Mouse (Mus musculus): ENCODE results near the gene Snx27. TPM values are rescaled to one million over a fixed set of nuclear protein-coding genes. Genes with fewer than 3 reads are reported as not detected.
A peak's percentile ranks its signal among the peaks of the same experiment; 100 is the strongest.

Gene Snx27
- total and polyA plus RNA-seq, 3 experiments, result 23.1 to 35.3 (median 34.9) TPM

DNA sequence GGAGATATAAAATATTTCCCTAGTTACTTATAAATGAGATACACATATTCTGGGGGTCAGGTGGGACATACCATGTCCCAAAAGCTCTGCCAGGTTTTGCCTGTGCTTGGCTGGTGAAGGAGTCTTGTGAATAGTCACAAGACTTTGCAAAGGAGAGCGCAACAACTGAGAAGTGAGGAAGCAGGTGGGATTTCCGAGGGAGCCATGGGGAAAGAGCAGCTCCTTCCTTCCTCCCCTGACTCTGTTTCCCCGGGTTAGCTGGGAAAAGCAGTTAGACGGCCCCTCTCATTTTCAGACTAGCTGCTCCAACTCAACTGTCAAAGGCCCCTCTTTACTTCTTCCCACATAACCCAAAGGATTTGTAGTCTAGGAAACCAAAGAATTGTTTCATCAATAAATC is 85.4 kb downstream of the Snx27 start:
- Histone ChIP-seq H3K4me1 (ENCODE audit: control insufficient read depth in 1 of 2, insufficient read depth in 2 of 2) (peaks cover 0 to 9% of the 10 kb centered on the region in 2 experiments; a peak in 1 of 4 replicates), H3K9ac (ENCODE audit: insufficient read depth, low read depth) (no peak overlapping the region), H3K9me3 (replicated peaks; ENCODE audit: low read length) (no peaks in the 10 kb centered on the region), H3K27me3 (replicated peaks) (no peaks in the 10 kb centered on the region), H3K4me2 (ENCODE audit: insufficient read depth, low read depth, poor library complexity, severe bottlenecking) (no peak overlapping the region), H3K27ac (ENCODE audit: insufficient read depth, low read depth) (no peak overlapping the region), H3K4me3 (replicated peaks in 1 of 3; ENCODE audit: low read depth in 2 of 3, low read length in 2 of 3, poor library complexity in 1 of 3) (no peak overlapping the region), H3K79me2 (replicated peaks; ENCODE audit: control insufficient read depth, extremely low read depth, insufficient read depth, poor library complexity, severe bottlenecking) (no peaks in the 10 kb centered on the region), H3K36me3 (replicated peaks in 1 of 2; ENCODE audit: control insufficient read depth in 1 of 2, insufficient read depth in 1 of 2, low read length in 1 of 2) (peaks cover 9 to 92% of the 10 kb centered on the region in 2 experiments)
- no peak for DNase-seq (ENCODE audit: extremely low read depth)
- TF ChIP-seq JUND (conservative IDR thresholded peaks at IDR 0.05; ENCODE audit: low read depth, low read length), result no peak
- TF ChIP-seq ELF1 (IDR thresholded peaks at IDR 0.05; ENCODE audit: low read depth, low read length), result no peak
- no peak for TF ChIP-seq IRF4 (IDR thresholded peaks at IDR 0.05; ENCODE audit: low read depth, low read length)
- TF ChIP-seq NELFE (IDR thresholded peaks at IDR 0.05; ENCODE audit: low read depth, low read length), result no peak
- TF ChIP-seq PAX5 (IDR thresholded peaks at IDR 0.05; ENCODE audit: low read length), result no peak
- in situ Hi-C loops (cut with MboI; ENCODE audit: low pct_ligation_motif_present, low pct_unique_long_range_greater_than_20kb, low sequenced_read_pairs) (no loop called here), dilution Hi-C loops (cut with MboI; ENCODE audit: extremely low pct_ligation_motif_present, extremely low pct_unique_long_range_greater_than_20kb, low sequenced_read_pairs) (no loop called here)

DNA sequence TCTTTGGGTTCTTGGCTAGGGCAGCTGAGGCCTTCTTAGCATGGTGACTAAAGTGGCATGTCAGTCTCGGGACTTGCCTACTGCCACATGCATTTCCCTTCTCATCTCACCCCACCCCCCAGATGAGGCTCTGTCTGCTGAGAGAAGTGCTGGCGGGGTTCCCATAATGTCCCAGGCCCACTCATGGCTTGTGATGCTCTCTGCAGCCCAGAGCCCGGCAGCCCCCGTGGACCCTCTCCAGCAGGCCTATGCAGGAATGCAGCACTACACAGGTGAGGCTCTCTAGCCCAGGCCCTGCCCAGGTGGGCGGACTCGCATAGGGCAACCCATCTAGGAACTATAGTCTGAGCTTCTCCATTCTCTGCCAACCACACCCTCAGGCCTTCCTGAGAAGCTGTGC is 94.9 kb downstream of the Snx27 start:
- dilution Hi-C loops (cut with MboI; ENCODE audit: extremely low pct_ligation_motif_present, extremely low pct_unique_long_range_greater_than_20kb, low sequenced_read_pairs) (no loop called here), in situ Hi-C loops (cut with MboI; ENCODE audit: low pct_ligation_motif_present, low pct_unique_long_range_greater_than_20kb, low sequenced_read_pairs) (no loop called here)
- H3K4me2 ChIP-seq (ENCODE audit: insufficient read depth, low read depth, poor library complexity, severe bottlenecking), result no peak overlapping the region
- DNase-seq (ENCODE audit: extremely low read depth), result no peak
- H3K4me1 ChIP-seq (ENCODE audit: control insufficient read depth in 1 of 2, insufficient read depth in 2 of 2), result peaks cover 4 to 31% of the 10 kb centered on the region in 2 experiments
- peaks cover 0 to 25% of the 10 kb centered on the region in 2 experiments for H3K36me3 ChIP-seq (replicated peaks in 1 of 2; ENCODE audit: control insufficient read depth in 1 of 2, insufficient read depth in 1 of 2, low read length in 1 of 2)
- no peaks in the 10 kb centered on the region for H3K9me3 ChIP-seq (replicated peaks; ENCODE audit: low read length)
- no peak overlapping the region for H3K4me3 ChIP-seq (replicated peaks in 1 of 3; ENCODE audit: low read depth in 2 of 3, low read length in 2 of 3, poor library complexity in 1 of 3)
- no peak for TF ChIP-seq CTCF (conservative IDR thresholded peaks at IDR 0.05 in 1 of 2, IDR thresholded peaks at IDR 0.05 in 1 of 2; ENCODE audit: low read depth in 2 of 2, low read length in 2 of 2)
- no peak for TF ChIP-seq NELFE (IDR thresholded peaks at IDR 0.05; ENCODE audit: low read depth, low read length)
- no peak for TF ChIP-seq ETS1 (conservative IDR thresholded peaks at IDR 0.05; ENCODE audit: low read depth, low read length)
- no peak for TF ChIP-seq ZNF384 (IDR thresholded peaks at IDR 0.05; ENCODE audit: low read depth, low read length)
- no peak for TF ChIP-seq PAX5 (IDR thresholded peaks at IDR 0.05; ENCODE audit: low read length)
- TF ChIP-seq USF1 (IDR thresholded peaks at IDR 0.05; ENCODE audit: low read depth, low read length), result no peak
- no peak for TF ChIP-seq RAD21 (IDR thresholded peaks at IDR 0.05; ENCODE audit: low read depth, low read length)
- TF ChIP-seq MYC (IDR thresholded peaks at IDR 0.05; ENCODE audit: low read depth, low read length), result no peak
- no peak for TF ChIP-seq ELF1 (IDR thresholded peaks at IDR 0.05; ENCODE audit: low read depth, low read length)
- no peak for TF ChIP-seq ZC3H11A (IDR thresholded peaks at IDR 0.05; ENCODE audit: low read depth, low read length)
- TF ChIP-seq BHLHE40 (IDR thresholded peaks at IDR 0.05; ENCODE audit: low read depth, low read length), result no peak
- TF ChIP-seq RCOR1 (conservative IDR thresholded peaks at IDR 0.05; ENCODE audit: low read depth, low read length), result no peak
- no peak overlapping the region for H3K9ac ChIP-seq (ENCODE audit: insufficient read depth, low read depth)
- H3K27me3 ChIP-seq (replicated peaks), result no peaks in the 10 kb centered on the region
- no peak overlapping the region for H3K27ac ChIP-seq (ENCODE audit: insufficient read depth, low read depth)
- H3K79me2 ChIP-seq (replicated peaks; ENCODE audit: control insufficient read depth, extremely low read depth, insufficient read depth, poor library complexity, severe bottlenecking), result no peaks in the 10 kb centered on the region

DNA sequence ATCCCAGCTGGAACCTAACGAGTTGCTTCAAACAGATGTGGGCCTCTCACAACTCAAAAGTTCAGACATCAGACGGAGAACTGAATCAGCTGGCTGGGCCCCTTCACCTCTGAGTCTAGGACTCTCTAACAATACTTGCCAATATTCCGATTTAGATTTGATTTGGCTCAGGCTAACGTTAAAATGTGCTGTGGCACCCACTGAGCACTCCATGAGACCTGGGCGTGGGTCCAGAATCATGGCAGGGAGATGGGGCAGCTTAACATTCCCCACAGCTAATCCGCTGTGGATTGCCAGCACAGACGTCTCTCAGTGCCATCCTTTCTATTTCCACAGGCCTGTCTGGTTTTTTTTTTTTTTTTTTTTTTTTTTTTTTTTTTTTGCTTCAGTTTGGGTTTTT is 96.6 kb downstream of the Snx27 start:
- Histone ChIP-seq H3K27ac (ENCODE audit: insufficient read depth, low read depth) (no peak overlapping the region), H3K79me2 (replicated peaks; ENCODE audit: control insufficient read depth, extremely low read depth, insufficient read depth, poor library complexity, severe bottlenecking) (no peaks in the 10 kb centered on the region), H3K27me3 (replicated peaks) (no peaks in the 10 kb centered on the region), H3K4me1 (ENCODE audit: control insufficient read depth in 1 of 2, insufficient read depth in 2 of 2) (peaks cover 4 to 39% of the 10 kb centered on the region in 2 experiments), H3K9me3 (replicated peaks; ENCODE audit: low read length) (no peaks in the 10 kb centered on the region), H3K4me3 (replicated peaks in 1 of 3; ENCODE audit: low read depth in 2 of 3, low read length in 2 of 3, poor library complexity in 1 of 3) (no peak overlapping the region), H3K9ac (ENCODE audit: insufficient read depth, low read depth) (no peak overlapping the region), H3K36me3 (replicated peaks in 1 of 2; ENCODE audit: control insufficient read depth in 1 of 2, insufficient read depth in 1 of 2, low read length in 1 of 2) (peaks cover 0 to 14% of the 10 kb centered on the region in 2 experiments), H3K4me2 (ENCODE audit: insufficient read depth, low read depth, poor library complexity, severe bottlenecking) (no peak overlapping the region)
- TF ChIP-seq PAX5 (IDR thresholded peaks at IDR 0.05; ENCODE audit: low read length), result no peak
- peak; percentile 30; the same call in 1 of the 2 replicates for TF ChIP-seq ZNF384 (IDR thresholded peaks at IDR 0.05; ENCODE audit: low read depth, low read length)
- dilution Hi-C loops (cut with MboI; ENCODE audit: extremely low pct_ligation_motif_present, extremely low pct_unique_long_range_greater_than_20kb, low sequenced_read_pairs) (no loop called here), in situ Hi-C loops (cut with MboI; ENCODE audit: low pct_ligation_motif_present, low pct_unique_long_range_greater_than_20kb, low sequenced_read_pairs) (no loop called here)
- DNase-seq (ENCODE audit: extremely low read depth), result no peak

Data from CH12.LX (cell line).